Mouse (Mus musculus): Measurements from ENCODE around the gene Dtx4. TPM values are rescaled to one million over a fixed set of nuclear protein-coding genes. Genes with fewer than 3 reads are reported as not detected.

Dtx4 gene
- total RNA-seq, 2 experiments from 2014 or later: 3.9 to 4.2 TPM

DNA sequence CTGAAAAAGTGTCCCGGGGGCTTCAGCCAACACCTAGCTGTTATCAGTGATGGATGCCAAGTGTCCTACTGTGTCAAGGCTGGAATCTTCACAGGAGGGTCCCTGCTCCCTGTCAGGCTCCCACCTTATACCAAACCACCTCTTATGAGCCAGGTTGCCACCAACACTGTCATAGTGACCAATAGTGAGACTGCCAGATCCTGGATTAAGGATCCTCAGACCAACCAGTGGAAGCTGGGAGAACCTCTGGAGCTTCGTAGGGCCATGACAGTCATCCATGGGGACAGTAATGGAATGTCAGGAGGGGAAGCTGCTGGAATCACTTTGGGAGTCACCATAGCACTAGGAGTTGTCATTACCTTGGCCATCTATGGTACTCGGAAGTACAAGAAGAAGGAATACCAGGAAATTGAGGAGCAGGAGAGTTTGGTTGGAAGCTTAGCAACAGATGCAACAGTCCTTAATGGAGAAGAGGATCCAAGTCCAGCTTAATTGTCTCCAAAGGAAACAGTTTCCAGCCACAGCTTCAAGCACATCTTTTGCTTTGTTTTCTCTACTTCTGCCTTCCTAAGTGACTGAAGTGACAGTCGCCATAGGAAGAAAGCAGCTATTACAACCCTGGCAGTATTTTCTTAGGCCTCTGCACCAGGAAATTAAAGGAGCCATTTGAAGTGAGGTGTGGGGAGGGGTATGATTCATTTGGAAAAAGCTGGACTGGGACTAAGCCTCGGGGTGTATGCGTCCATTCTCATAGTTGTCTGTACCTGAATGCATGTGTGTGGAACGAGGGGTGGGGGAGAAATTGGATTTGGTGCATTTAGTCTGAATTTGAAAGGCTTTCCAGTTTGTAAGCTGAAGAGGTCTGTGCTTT lies 38.2 kb downstream of the Dtx4 start:
- intact Hi-C loops (cut with DNase I): loop anchor here (10.0 kb wide), 1 partner anchor 132 kb away; the partner anchor contains the start of gene Gm4952
- H3K4me3 ChIP-seq: no peak overlapping the region
- TF ChIP-seq CTCF (IDR thresholded peaks at IDR 0.05): no peak
- no peak for DNase-seq
- peak overlapping the region; percentile 66 for H3K27ac ChIP-seq

DNA sequence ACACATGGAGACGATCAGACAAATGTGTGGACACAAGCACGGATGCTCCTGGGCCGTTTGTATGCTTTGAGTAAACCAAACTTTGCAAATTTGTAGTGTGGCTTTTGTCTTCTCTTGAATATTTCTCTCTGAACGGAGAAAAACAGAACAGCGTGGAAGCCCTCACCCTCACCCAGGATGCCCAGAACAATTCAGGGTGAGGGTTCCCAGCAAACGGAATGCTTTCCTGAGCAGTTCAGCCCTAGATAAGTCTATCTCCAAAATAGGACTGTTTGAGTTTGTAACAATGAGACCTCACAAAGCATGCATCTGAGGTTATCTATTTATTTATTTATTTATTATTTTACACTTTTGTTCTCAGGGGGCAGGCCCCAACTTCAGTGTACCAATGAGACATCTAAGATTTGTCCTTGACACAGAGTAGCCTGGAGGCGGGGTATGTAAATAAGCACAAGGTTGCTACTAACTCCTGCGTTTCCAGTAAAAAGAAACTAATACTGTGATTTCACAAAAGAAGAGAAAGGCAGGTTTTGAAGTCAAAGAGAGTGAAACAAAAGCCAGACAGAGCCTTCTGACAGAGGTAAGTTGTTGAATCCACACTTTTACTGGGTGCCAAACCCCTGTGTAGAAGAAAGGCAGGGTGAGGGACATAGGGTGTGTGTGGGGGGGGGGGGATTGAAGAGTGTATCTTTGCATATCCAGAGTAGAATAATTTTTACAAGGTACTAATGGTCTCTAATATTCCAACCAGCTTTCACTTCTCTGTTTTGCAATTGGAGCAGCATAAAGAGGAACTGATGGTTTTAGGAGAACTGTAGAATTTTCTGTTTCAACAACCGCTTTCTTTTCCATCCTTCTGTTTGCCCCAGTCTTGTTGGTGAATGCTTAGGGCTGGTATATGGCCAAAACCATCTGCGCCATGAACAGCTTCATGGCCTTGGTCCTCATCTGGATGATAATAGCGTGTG lies 40.7 kb downstream of the Dtx4 start, which contains the start of gene Mpeg1:
Gene Mpeg1 (plus strand): TSS at position 498 of the 968 bp plus-strand sequence.
- H3K27ac ChIP-seq: 0 out of 2 replicates have a peak within 1 kb of the TSS, but pooled peaks have one; percentile 12
- intact Hi-C loops (cut with DNase I): loop anchor here (10.0 kb wide), 1 partner anchor 134 kb away; the partner anchor contains the start of gene Gm4952
- H3K4me3 ChIP-seq: no peak within 1 kb of the TSS
- TF ChIP-seq CTCF (IDR thresholded peaks at IDR 0.05): no peak
- DNase-seq: no peak

DNA sequence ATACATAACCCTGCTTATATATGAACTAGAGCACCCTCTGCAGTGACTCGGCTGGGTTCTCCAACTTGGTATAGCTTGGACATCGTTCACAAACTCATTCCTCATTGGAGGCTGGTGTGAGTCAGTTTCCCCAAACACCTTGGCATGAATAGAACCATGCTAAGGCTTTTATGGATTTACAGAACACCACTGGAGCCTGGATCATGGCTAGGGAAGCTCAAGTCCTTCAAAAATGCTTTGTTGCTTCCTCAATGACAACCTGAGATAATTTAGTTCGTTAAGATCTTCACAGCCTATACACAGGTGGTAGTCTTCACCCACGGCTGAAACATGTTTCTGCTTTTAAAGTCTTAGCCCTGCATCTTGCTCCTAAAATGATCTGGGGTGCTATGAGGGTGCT lies 41.7 kb downstream of the Dtx4 start:
- no peak for TF ChIP-seq CTCF (IDR thresholded peaks at IDR 0.05)
- Histone ChIP-seq H3K4me3 (no peak overlapping the region), H3K27ac (no peak overlapping the region)
- no peak for DNase-seq
- intact Hi-C loops (cut with DNase I): no loop called here

DNA sequence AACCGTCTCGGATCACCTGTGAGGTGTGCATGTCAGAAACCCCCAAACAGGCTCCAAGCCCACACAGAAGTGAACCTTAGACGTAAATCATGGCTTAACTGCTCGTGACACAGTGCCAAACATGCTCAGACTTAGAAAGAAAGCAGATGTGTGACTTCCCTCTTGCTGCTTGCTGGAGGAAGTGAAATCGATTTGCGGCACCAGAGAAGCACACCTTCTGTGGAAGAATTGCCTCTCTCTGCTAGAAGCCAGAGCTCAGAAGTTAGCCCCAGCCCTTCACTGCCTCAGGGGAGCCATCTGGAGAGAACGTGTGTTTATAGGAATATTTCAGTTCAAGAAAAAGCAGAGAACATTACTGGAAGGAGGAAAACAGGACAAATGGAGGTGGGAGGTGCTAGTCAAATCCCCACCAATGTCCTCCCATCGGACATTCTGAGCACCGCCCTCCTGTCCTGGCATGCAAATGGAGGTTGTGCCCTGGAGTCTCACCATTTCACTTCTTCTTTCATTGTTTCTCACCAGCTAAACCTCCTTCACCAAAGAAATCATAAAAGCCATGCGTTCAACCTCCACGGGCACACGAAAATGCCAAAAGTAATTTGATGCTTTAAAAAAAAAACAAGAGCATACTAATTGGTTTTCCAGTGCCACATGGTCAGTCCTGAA lies 43.7 kb downstream of the Dtx4 start:
- no peak for DNase-seq
- intact Hi-C loops (cut with DNase I): no loop called here
- peak overlapping the region; percentile 43 for H3K4me3 ChIP-seq
- TF ChIP-seq CTCF (IDR thresholded peaks at IDR 0.05): no peak
- H3K27ac ChIP-seq: 0 out of 2 replicates have a peak overlapping the region, but pooled peaks have one; percentile 16

DNA sequence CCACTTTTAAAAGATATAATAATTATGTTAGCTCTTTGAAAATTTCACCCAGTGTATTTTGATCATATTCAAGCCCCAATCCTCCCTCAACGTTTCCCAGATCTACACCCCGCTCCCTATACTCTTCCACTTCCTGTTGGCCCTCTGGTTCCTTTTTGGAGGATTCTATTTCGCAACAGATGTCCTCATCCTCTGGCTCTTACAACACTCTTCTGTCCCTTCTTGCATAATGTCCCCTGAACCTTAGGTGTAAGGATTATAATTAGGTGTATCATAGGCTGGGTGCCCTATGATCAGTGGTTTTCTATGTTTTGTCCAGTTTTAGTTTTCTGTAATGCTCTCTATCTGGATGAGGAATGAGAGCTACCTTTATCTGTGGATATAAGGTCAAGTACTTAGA lies 56.2 kb downstream of the Dtx4 start:
- intact Hi-C loops (cut with DNase I): no loop called here
- H3K4me3 ChIP-seq: no peak overlapping the region
- DNase-seq: no peak
- TF ChIP-seq CTCF (IDR thresholded peaks at IDR 0.05): no peak
- H3K27ac ChIP-seq: no peak overlapping the region

DNA sequence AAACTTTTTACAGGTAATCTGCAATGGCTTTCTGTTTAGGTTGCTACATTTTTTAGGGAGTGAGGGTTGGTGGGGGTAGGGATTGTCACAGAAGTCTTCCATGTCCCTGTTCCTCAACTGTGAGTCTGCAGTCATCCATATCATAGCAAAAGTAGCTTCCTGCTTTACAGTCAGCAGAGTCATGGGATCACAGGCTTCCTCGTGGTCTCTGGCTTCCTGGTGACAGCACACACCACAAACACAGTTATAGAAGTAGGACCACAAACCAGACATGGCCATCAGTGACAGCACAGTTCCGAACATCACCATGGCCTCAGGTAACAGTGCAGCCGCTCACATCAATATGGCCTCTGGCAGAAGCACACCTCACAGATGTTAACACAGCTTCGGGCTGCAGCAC lies 58.7 kb downstream of the Dtx4 start:
- Histone ChIP-seq H3K4me3 (no peak overlapping the region), H3K27ac (no peak overlapping the region)
- intact Hi-C loops (cut with DNase I): no loop called here
- TF ChIP-seq CTCF (IDR thresholded peaks at IDR 0.05): no peak
- no peak for DNase-seq

DNA sequence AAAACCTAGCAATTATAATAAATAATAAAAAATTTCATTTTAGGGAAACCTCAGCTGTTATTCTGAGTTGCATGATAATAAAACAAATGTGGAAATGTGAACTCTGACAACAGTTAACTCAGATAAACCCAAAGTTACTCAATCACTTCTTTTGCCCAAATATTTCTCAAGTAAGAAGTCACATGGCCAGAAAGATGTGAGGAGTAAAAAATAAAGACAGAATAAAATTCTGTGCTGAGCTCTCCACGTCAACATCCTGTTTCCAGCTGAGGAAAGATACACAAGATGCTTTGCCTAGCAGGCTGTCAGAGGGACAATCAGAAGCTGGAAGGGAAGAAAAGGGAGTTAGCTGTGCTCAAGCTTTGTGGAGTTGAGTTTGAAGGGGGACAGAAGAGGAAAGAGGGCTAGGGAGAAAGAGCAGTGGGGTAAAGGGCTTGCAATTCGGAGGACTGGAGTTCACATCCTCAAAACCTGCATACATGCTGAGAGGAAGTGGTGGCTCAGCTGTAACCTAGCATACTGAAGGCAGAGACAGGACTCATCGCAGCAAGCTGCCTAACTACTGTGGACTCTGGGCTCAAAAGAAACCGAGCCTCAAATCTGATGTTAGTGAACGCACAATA lies 61.0 kb downstream of the Dtx4 start:
- DNase-seq: no peak
- H3K4me3 ChIP-seq: no peak overlapping the region
- no peak for TF ChIP-seq CTCF (IDR thresholded peaks at IDR 0.05)
- H3K27ac ChIP-seq: peak overlapping the region; percentile 69
- intact Hi-C loops (cut with DNase I): no loop called here

DNA sequence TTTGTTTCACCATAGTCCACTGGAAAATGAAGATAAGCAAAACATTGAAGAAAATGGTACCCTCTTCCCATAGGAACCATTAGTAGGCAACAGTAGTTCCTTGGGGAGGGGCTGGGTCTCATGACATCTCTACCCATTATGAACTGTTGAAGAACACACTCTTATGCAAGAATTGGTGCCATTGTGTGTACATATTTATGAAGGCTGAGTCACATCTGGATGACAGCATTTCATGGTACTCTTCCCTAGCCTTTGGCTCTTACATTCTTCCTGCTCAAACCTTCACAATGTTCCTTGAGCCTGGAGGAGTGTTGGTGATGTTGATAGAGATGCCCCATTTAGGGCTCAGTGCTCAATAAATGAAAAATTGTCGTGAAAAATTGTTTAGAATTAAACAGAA lies 61.7 kb downstream of the Dtx4 start:
- Histone ChIP-seq H3K4me3 (no peak overlapping the region), H3K27ac (peak overlapping the region; percentile 48; the same call in 1 of the 2 replicates)
- TF ChIP-seq CTCF (IDR thresholded peaks at IDR 0.05): no peak
- DNase-seq: no peak
- intact Hi-C loops (cut with DNase I): no loop called here

DNA sequence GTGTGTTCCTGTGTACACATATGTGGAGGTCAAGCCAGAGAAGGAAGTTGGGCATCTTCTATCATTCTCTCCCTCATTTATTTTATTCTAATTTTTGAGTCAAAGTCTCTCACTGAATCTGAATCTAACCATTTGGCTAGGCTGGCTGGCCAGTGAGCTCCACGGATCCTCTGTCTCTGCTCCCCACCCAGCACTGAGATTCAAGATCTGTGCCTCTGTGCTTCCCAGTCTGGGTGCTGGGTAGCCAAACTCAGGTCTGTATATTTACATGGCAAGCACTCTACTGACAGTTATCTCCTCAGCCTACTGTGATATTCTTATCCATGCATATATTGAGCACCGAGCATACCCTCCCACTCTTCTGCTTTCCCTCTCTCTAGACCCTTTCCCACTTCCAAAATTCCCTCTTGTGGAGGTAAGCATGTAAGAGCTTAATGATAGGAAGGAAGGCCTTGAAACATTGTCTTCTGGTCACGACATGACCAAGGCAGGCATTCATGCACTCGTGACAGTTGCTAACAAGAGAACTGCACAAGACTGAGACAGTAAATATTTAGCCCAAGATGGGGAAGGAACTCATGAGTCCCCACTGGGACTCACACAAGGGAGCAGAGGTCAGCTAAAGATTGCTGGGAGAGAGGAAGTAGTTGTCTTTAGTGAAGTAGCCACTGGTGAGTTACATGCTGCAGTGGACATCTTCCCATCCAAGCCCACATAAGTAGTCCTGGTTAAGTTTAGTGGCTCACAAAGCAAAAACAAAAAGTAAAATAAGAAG lies 65.3 kb downstream of the Dtx4 start:
- no peak for DNase-seq
- no peak for TF ChIP-seq CTCF (IDR thresholded peaks at IDR 0.05)
- intact Hi-C loops (cut with DNase I): no loop called here
- H3K27ac ChIP-seq: peak overlapping the region; percentile 46; the same call in 1 of the 2 replicates
- H3K4me3 ChIP-seq: no peak overlapping the region

DNA sequence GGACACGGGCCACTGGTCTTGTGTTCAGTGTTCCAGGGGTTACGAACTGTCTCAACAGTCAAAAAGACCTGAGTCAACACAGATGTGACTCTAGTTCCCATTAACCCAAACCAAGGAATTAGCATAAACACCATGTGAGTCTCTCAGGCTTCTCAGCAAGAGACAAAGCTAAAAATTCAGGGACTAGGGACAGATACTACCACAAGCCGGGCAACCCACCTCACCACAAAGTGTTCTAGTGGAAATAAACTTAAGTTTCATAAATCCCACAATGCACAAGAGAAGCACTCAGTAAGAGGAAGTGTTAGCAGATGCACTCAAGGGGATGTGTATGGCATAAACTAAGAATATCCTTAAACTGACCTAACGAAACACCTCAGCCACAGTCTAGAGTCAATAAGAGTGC lies 66.2 kb downstream of the Dtx4 start:
- TF ChIP-seq CTCF (IDR thresholded peaks at IDR 0.05): no peak
- no peak for DNase-seq
- intact Hi-C loops (cut with DNase I): no loop called here
- H3K27ac ChIP-seq: no peak overlapping the region
- no peak overlapping the region for H3K4me3 ChIP-seq

DNA sequence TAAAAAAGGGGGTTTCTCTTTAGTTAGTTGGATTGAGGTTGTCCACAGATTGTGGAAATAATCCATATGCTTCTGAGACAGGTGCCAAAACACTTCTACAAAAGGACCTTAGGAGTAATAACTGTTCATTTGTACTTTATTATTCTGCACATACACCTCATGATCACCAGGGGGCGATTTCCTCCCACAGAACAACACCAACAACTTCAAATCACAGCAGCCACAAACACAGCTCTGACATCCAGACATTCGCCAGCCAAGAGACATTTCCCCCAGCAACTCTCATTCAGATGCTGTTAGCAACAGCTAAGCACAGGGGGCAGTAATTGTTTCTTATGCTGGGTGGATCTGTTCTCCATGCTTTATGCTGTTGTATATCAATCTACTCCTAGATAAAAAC lies 68.2 kb downstream of the Dtx4 start:
- Histone ChIP-seq H3K4me3 (no peak overlapping the region), H3K27ac (no peak overlapping the region)
- peak; percentile 67 for TF ChIP-seq CTCF (IDR thresholded peaks at IDR 0.05)
- peak; percentile 45 for DNase-seq
- intact Hi-C loops (cut with DNase I): loop anchor here (5.0 kb wide), 1 partner anchor 159 kb away; no protein-coding TSS in a partner anchor
